Mouse (Mus musculus): Measurements from ENCODE around the gene Sbno2.

DNA sequence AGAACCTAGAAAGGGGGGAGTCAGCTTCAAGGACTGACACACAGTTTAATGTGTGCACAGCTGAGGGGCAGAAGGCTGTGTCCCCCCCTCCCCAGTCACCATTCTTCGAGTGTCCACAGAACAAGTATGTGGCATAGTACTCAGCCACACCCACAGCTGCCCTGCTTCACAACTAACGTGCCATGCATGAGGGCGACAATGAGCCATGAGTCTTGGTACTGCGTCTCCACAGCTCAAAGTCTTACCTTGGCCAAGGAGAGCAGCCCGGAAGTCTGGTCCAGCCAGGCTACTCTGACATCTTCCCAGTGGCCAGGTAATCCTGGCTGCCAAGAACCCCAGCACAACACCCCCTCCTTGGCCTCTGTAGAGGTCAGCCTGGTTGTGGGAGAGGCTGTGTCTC is 12.7 kb downstream of the Sbno2 start:
- TF ChIP-seq MAX (IDR thresholded peaks at IDR 0.05) = no peak
- no peak for TF ChIP-seq CTCF (IDR thresholded peaks at IDR 0.05; ENCODE audit: control insufficient read depth, insufficient read depth, insufficient read length)
